Mouse (Mus musculus): Measurements from ENCODE around the gene Adcy1.

DNA sequence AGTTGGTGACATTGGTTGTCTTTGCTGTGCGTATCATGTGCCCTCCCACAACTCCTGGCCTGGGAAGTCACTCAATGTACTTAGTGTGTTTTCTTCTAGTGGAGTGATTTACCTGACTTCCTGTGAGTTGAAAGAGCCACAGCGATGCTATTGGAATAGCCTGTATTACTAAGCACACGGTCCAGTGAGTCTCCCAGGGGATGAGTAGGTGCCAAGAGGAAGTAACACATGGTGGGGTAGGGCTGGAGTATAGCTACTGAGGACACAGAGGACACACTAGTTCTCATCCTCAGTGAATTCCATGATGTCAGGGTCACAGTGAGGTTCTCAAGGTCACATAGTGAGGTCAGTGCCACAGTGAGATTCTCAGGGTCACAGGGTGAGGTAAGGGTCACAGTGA lies 13.2 kb downstream of the Adcy1 start:
- TF ChIP-seq GATA1 (IDR thresholded peaks at IDR 0.05; ENCODE audit: borderline replicate concordance, low read length) (no peak), FLI1 (IDR thresholded peaks at IDR 0.05; ENCODE audit: low read length) (no peak)

All from megakaryocyte, embryonic 14.5 days (primary cell).